11 mouse cellular contexts compared by ENCODE assay signal in the genomic region with DNA sequence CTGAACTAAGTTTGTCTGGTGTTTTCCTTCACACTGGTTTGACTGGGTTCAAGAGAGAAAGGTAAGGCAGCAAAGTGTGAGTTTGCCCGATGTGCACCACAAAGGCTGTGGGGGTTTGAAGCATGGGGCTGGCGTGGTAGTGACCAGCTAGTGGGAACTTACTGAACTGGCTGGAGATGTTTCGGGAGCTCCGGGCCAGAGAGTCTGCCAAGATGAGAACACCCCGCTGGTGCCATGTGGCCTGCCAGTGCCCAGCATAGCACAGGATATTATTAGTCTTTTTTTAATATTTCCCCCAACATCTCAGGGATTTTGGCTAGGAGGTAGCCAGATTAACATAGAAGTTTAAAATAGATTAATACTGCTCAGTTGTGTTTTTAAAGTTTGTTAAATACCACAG. TPM values are rescaled to one million over a fixed set of nuclear protein-coding genes. Genes with fewer than 3 reads are reported as not detected.
A peak's percentile ranks its signal among the peaks of the same experiment; 100 is the strongest.
DNase-seq lines count a peak whose midpoint lies in the region; ATAC-seq and TF ChIP-seq lines count a peak whose summit lies in the region.
"Had no signal": no experiment of that assay in that cellular context is flagged by ENCODE, and none has a peak within 500 bp of the region (broad histone marks: within the 10 kb centered on the region; RNA-seq: fewer than 3 reads in every experiment).

No protein-coding gene starts in this region.

- H3K36me3 ChIP-seq in kidney, postnatal 0 days (ENCODE audit: insufficient read depth, low read length) = no peaks in the 10 kb centered on the region
- 0 out of 2 replicates have a peak, but pooled peaks cover 4% of the 10 kb centered on the region for H3K36me3 ChIP-seq in embryonic facial prominence, embryonic 10.5 days (replicated peaks)
- no peaks in the 10 kb centered on the region for H3K36me3 ChIP-seq in liver, postnatal 0 days (replicated peaks; ENCODE audit: insufficient read depth, low read length)

- 25% methylated on average over 5 of the region's 5 CpGs for WGBS in kidney, postnatal 0 days
- whole genome bisulfite sequencing in embryonic facial prominence, embryonic 10.5 days = 13% methylated on average over 5 of the region's 5 CpGs
- 42% methylated on average over 5 of the region's 5 CpGs for WGBS in liver, postnatal 0 days (ENCODE audit: insufficient replicate concordance)

- no peak for TF ChIP-seq EP300 in liver, postnatal 0 days (IDR thresholded peaks at IDR 0.05; ENCODE audit: low read depth)

- no peaks in the 10 kb centered on the region for H3K27me3 ChIP-seq in kidney, postnatal 0 days (ENCODE audit: insufficient read depth, low read length)
- H3K27me3 ChIP-seq in embryonic facial prominence, embryonic 10.5 days (replicated peaks; ENCODE audit: low read depth, poor library complexity, severe bottlenecking) = no peaks in the 10 kb centered on the region
- H3K27me3 ChIP-seq in liver, postnatal 0 days (ENCODE audit: insufficient read depth, low read length) = no peaks in the 10 kb centered on the region

- H3K4me2 ChIP-seq in kidney, postnatal 0 days (ENCODE audit: low read length) = peak overlapping the region; percentile 48
- peak overlapping the region; percentile 14; the same call in 1 of the 2 replicates for H3K4me2 ChIP-seq in liver, postnatal 0 days (ENCODE audit: low read depth, low read length)

- peak overlapping the region; percentile 31; the same call in 1 of the 2 replicates for H3K9ac ChIP-seq in kidney, postnatal 0 days (ENCODE audit: low read depth, low read length)
- H3K9ac ChIP-seq in liver, postnatal 0 days (replicated peaks) = no peak overlapping the region

- peak overlapping the region; percentile 24 for H3K4me3 ChIP-seq in kidney, postnatal 0 days (replicated peaks; ENCODE audit: low read depth, low read length)
- H3K4me3 ChIP-seq in embryonic facial prominence, embryonic 10.5 days = peak overlapping the region; percentile 42
- no peak overlapping the region for H3K4me3 ChIP-seq in liver, postnatal 0 days (ENCODE audit: low read depth, low read length)

- H3K4me1 ChIP-seq in kidney, postnatal 0 days (replicated peaks; ENCODE audit: insufficient read depth, low read length) = no peaks in the 10 kb centered on the region
- peaks cover 9% of the 10 kb centered on the region; the same call in 1 of the 2 replicates for H3K4me1 ChIP-seq in embryonic facial prominence, embryonic 10.5 days
- 0 out of 2 replicates have a peak, but pooled peaks cover 4% of the 10 kb centered on the region for H3K4me1 ChIP-seq in liver, postnatal 0 days (ENCODE audit: insufficient read depth)

- peak; percentile 17 for DNase-seq in gastrocnemius, adult 18-20 months (ENCODE audit: low spot score)
- DNase-seq in gastrocnemius, postnatal 10 days = no peak
- no peak for DNase-seq in kidney, postnatal 0 days (ENCODE audit: low spot score)
- no peak for DNase-seq in kidney, adult 18-20 months
- no peak for DNase-seq in embryonic facial prominence, embryonic 10.5 days (ENCODE audit: low spot score)
- DNase-seq in liver, postnatal 0 days = no peak
- no peak for DNase-seq in adrenal gland, adult (ENCODE audit: inconsistent age in 2 of 2, low spot score in 1 of 2)
- DNase-seq in adrenal gland, postnatal 10 days = no peak
- DNase-seq: layer of hippocampus, postnatal 36 days; right cerebral cortex, adult 18-20 months had no signal

- no peak overlapping the region for H3K27ac ChIP-seq in kidney, postnatal 0 days
- H3K27ac ChIP-seq in embryonic facial prominence, embryonic 10.5 days (replicated peaks) = no peak overlapping the region; the same call in 1 of the 2 replicates
- H3K27ac ChIP-seq in liver, postnatal 0 days (ENCODE audit: low read depth) = no peak overlapping the region

- no peaks in the 10 kb centered on the region for H3K9me3 ChIP-seq in kidney, postnatal 0 days (replicated peaks; ENCODE audit: low read length)
- H3K9me3 ChIP-seq in embryonic facial prominence, embryonic 10.5 days = no peaks in the 10 kb centered on the region
- H3K9me3 ChIP-seq in liver, postnatal 0 days (ENCODE audit: low read length) = no peaks in the 10 kb centered on the region

- no peak for TF ChIP-seq CTCF in kidney, postnatal 0 days (IDR thresholded peaks at IDR 0.05; ENCODE audit: low read depth)
- no peak for TF ChIP-seq CTCF in liver, postnatal 0 days (IDR thresholded peaks at IDR 0.05; ENCODE audit: low read depth)

- no peak for ATAC-seq in kidney, postnatal 0 days (replicated peaks; ENCODE audit: low FRiP score, low read depth)
- ATAC-seq in liver, postnatal 0 days = no peak
- ATAC-seq: lung, postnatal 0 days had no signal

RNA-seq across cellular contexts. Expression of a gene that starts 8.8 kb away (rescaled TPM):
- 10 to 100 TPM; 28.1 to 35.8 TPM for total RNA-seq in gastrocnemius, adult 18-20 months (2021)
- total RNA-seq in gastrocnemius, postnatal 10 days (2021) = 10 to 100 TPM; 30.3 to 31.2 TPM
- polyA plus RNA-seq in kidney, postnatal 0 days (2015; fragmentation: Nextera tagmentation; extraction: Ambion mirVana) = 43.9 and 46.0 TPM in 2 replicates
- polyA plus RNA-seq in embryonic facial prominence, embryonic 10.5 days (2016; fragmentation: Nextera tagmentation; extraction: Ambion mirVana) = 50.3 and 50.4 TPM in 2 replicates
- 16.4 and 17.7 TPM in 2 replicates for polyA plus RNA-seq in liver, postnatal 0 days (2015; fragmentation: Nextera tagmentation; extraction: Ambion mirVana)
- total RNA-seq in adrenal gland, postnatal 10 days (2021) = 10 to 100 TPM; 33.7 to 35.2 TPM

RNA-seq across cellular contexts. Expression of a gene that starts 25.3 kb away (rescaled TPM):
- 10 to 100 TPM; 26.0 to 28.9 TPM for total RNA-seq in gastrocnemius, adult 18-20 months (2021)
- 10 to 100 TPM; 20.1 to 22.5 TPM for total RNA-seq in gastrocnemius, postnatal 10 days (2021)
- 59.8 and 64.4 TPM in 2 replicates for polyA plus RNA-seq in kidney, postnatal 0 days (2015; fragmentation: Nextera tagmentation; extraction: Ambion mirVana)
- 33.6 and 36.8 TPM in 2 replicates for polyA plus RNA-seq in embryonic facial prominence, embryonic 10.5 days (2016; fragmentation: Nextera tagmentation; extraction: Ambion mirVana)
- 73.4 and 74.6 TPM in 2 replicates for polyA plus RNA-seq in liver, postnatal 0 days (2015; fragmentation: Nextera tagmentation; extraction: Ambion mirVana)
- total RNA-seq in adrenal gland, postnatal 10 days (2021) = 10 to 100 TPM; 51.4 to 56.0 TPM

RNA-seq across cellular contexts. Expression of a gene that starts 25.3 kb away (rescaled TPM):
- total RNA-seq in gastrocnemius, adult 18-20 months (2021) = 100 to 1,000 TPM; 110 to 128 TPM
- 100 to 1,000 TPM; 104 to 113 TPM for total RNA-seq in gastrocnemius, postnatal 10 days (2021)
- polyA plus RNA-seq in kidney, postnatal 0 days (2015; fragmentation: Nextera tagmentation; extraction: Ambion mirVana) = 92.1 and 105 TPM in 2 replicates
- 156 TPM in 2 replicates for polyA plus RNA-seq in embryonic facial prominence, embryonic 10.5 days (2016; fragmentation: Nextera tagmentation; extraction: Ambion mirVana)
- 46.2 and 47.7 TPM in 2 replicates for polyA plus RNA-seq in liver, postnatal 0 days (2015; fragmentation: Nextera tagmentation; extraction: Ambion mirVana)
- total RNA-seq in adrenal gland, postnatal 10 days (2021) = 100 to 1,000 TPM; 107 to 114 TPM

RNA-seq across cellular contexts. Expression of a gene that starts 25.3 kb away (rescaled TPM):
- total RNA-seq in gastrocnemius, adult 18-20 months (2021) = 10 to 100 TPM; 85.7 to 96.8 TPM
- 10 to 100 TPM; 81.8 to 87.9 TPM for total RNA-seq in gastrocnemius, postnatal 10 days (2021)
- 133 and 136 TPM in 2 replicates for polyA plus RNA-seq in kidney, postnatal 0 days (2015; fragmentation: Nextera tagmentation; extraction: Ambion mirVana)
- 100 and 105 TPM in 2 replicates for polyA plus RNA-seq in embryonic facial prominence, embryonic 10.5 days (2016; fragmentation: Nextera tagmentation; extraction: Ambion mirVana)
- 58.1 and 59.6 TPM in 2 replicates for polyA plus RNA-seq in liver, postnatal 0 days (2015; fragmentation: Nextera tagmentation; extraction: Ambion mirVana)
- total RNA-seq in adrenal gland, postnatal 10 days (2021) = 100 to 1,000 TPM; 145 to 153 TPM

RNA-seq across cellular contexts. Expression of a gene that starts 32.4 kb away (rescaled TPM):
- 10 to 100 TPM; 15.1 to 19.3 TPM for total RNA-seq in gastrocnemius, adult 18-20 months (2021)
- 10 to 100 TPM; 15.3 to 19.7 TPM for total RNA-seq in gastrocnemius, postnatal 10 days (2021)
- 59.4 and 63.3 TPM in 2 replicates for polyA plus RNA-seq in kidney, postnatal 0 days (2015; fragmentation: Nextera tagmentation; extraction: Ambion mirVana)
- polyA plus RNA-seq in embryonic facial prominence, embryonic 10.5 days (2016; fragmentation: Nextera tagmentation; extraction: Ambion mirVana) = 106 and 107 TPM in 2 replicates
- polyA plus RNA-seq in liver, postnatal 0 days (2015; fragmentation: Nextera tagmentation; extraction: Ambion mirVana) = 13.9 and 15.1 TPM in 2 replicates
- 10 to 100 TPM; 31.8 to 40.2 TPM for total RNA-seq in adrenal gland, postnatal 10 days (2021)
